Mouse (Mus musculus): ENCODE measurements around the gene Sfn. TPM values are rescaled to one million over a fixed set of nuclear protein-coding genes. Genes with fewer than 3 reads are reported as not detected.

Gene Sfn
- total and polyA plus RNA-seq, 3 experiments: 1.4 to 2.1 (median 1.8) TPM

GRCm38 (mm10) chr4:133577983-133578382, 24.0 kb downstream of the Sfn start:
- DNase-seq: no peak

GRCm38 (mm10) chr4:133574843-133575202, 27.1 kb downstream of the Sfn start:
- no peak for DNase-seq

GRCm38 (mm10) chr4:133574070-133574842, 27.7 kb downstream of the Sfn start, which contains the start of gene Gpatch3:
TSS of gene Gpatch3 (plus strand) at chr4:133574745.
- DNase-seq: peak; percentile 93

GRCm38 (mm10) chr4:133570066-133570466, 31.9 kb downstream of the Sfn start:
- DNase-seq: peak; percentile 82

GRCm38 (mm10) chr4:133569291-133570065, 32.5 kb downstream of the Sfn start:
- no peak for DNase-seq

GRCm38 (mm10) chr4:133567251-133567650, 34.7 kb downstream of the Sfn start:
- DNase-seq: no peak

- peak; percentile 93 for DNase-seq
Observed at GRCm38 (mm10) chr4:133563123-133563571, 38.8 kb downstream of the Sfn start.

- no peak for DNase-seq
Observed at GRCm38 (mm10) chr4:133561622-133562021, 40.3 kb downstream of the Sfn start.

GRCm38 (mm10) chr4:133559846-133560245, 42.1 kb downstream of the Sfn start:
- DNase-seq: no peak

GRCm38 (mm10) chr4:133557041-133557717, 44.8 kb downstream of the Sfn start:
- DNase-seq: peak; percentile 49

GRCm38 (mm10) chr4:133553448-133554330, 48.3 kb downstream of the Sfn start:
- peak; percentile 69 for DNase-seq

- DNase-seq: peak; percentile 92
Observed at GRCm38 (mm10) chr4:133552768-133553447, 49.1 kb downstream of the Sfn start, which contains the start of gene Nr0b2. TSS of gene Nr0b2 (plus strand) at chr4:133553376.

GRCm38 (mm10) chr4:133552029-133552428, 49.9 kb downstream of the Sfn start:
- DNase-seq: peak; percentile 43

Small RNA genes within 50 kb of the gene (microRNA-seq; reads per million reads assigned to microRNA genes)
- gene Gm23158: 0 reads per million in 2 experiments

Other genes with a start within 250 kb of the Sfn start
- gene Wdtc1, start 248.7 kb downstream of the Sfn start, total RNA-seq (2021): 10 to 100 TPM; 56.3 to 56.9 TPM
- 75.2 and 83.0 TPM in 2 replicates for gene Wdtc1, start 248.7 kb downstream of the Sfn start, polyA plus RNA-seq (2012; rRNA removed)
- 10 to 100 TPM; 57.8 to 69.0 TPM for gene Slc9a1, start 232.5 kb downstream of the Sfn start, total RNA-seq (2021)
- gene Slc9a1, start 232.5 kb downstream of the Sfn start, polyA plus RNA-seq (2012; rRNA removed): 104 and 127 TPM in 2 replicates
- 10 to 100 TPM in 1 of 2 experiments, 1 to 10 TPM in 1; 1.7 to 14.7 TPM for gene Tent5b, start 122.0 kb downstream of the Sfn start, total RNA-seq (2021)
- 3.0 and 7.2 TPM in 2 replicates for gene Tent5b, start 122.0 kb downstream of the Sfn start, polyA plus RNA-seq (2012; rRNA removed)
- 1 to 10 TPM; 4.4 to 7.5 TPM for gene Trnp1, start 103.6 kb downstream of the Sfn start, total RNA-seq (2021)
- 7.4 and 11.4 TPM in 2 replicates for gene Trnp1, start 103.6 kb downstream of the Sfn start, polyA plus RNA-seq (2012; rRNA removed)
- gene Kdf1, start 83.2 kb downstream of the Sfn start, total RNA-seq (2021): 1 to 10 TPM; 1.8 to 2.1 TPM
- 4.4 and 5.3 TPM in 2 replicates for gene Kdf1, start 83.2 kb downstream of the Sfn start, polyA plus RNA-seq (2012; rRNA removed)
- 100 to 1,000 TPM; 157 to 176 TPM for gene Nudc, start 56.2 kb downstream of the Sfn start, total RNA-seq (2021)
- gene Nudc, start 56.2 kb downstream of the Sfn start, polyA plus RNA-seq (2012; rRNA removed): 49.9 and 57.3 TPM in 2 replicates
- gene Nr0b2, start 48.8 kb downstream of the Sfn start, total RNA-seq (2021): 10 to 100 TPM; 39.9 to 65.5 TPM
- gene Nr0b2, start 48.8 kb downstream of the Sfn start, polyA plus RNA-seq (2012; rRNA removed): 251 and 295 TPM in 2 replicates
- 1 to 10 TPM; 6.0 to 7.5 TPM for gene Gpatch3, start 27.4 kb downstream of the Sfn start, total RNA-seq (2021)
- 8.5 and 13.1 TPM in 2 replicates for gene Gpatch3, start 27.4 kb downstream of the Sfn start, polyA plus RNA-seq (2012; rRNA removed)
- 10 to 100 TPM; 16.5 to 18.5 TPM for gene Gpn2, start 17.8 kb downstream of the Sfn start, total RNA-seq (2021)
- gene Gpn2, start 17.8 kb downstream of the Sfn start, polyA plus RNA-seq (2012; rRNA removed): 63.3 and 82.5 TPM in 2 replicates
- 10 to 100 TPM; 18.4 to 24.8 TPM for gene Zdhhc18, start 48.0 kb upstream of the Sfn start, total RNA-seq (2021)
- gene Zdhhc18, start 48.0 kb upstream of the Sfn start, polyA plus RNA-seq (2012; rRNA removed): 31.0 and 32.9 TPM in 2 replicates
- 10 to 100 TPM; 13.0 to 19.7 TPM for gene Pigv, start 70.5 kb upstream of the Sfn start, total RNA-seq (2021)
- 13.4 and 14.0 TPM in 2 replicates for gene Pigv, start 70.5 kb upstream of the Sfn start, polyA plus RNA-seq (2012; rRNA removed)
- 10 to 100 TPM; 45.9 to 48.6 TPM for gene Arid1a, start 154.6 kb upstream of the Sfn start, total RNA-seq (2021)
- 69.7 and 74.0 TPM in 2 replicates for gene Arid1a, start 154.6 kb upstream of the Sfn start, polyA plus RNA-seq (2012; rRNA removed)